Mouse (Mus musculus) right cerebral cortex, adult 2 months (tissue): ENCODE data around the gene Pla2g12b.
"Not testable (repeated sequence)": the region's sequence is repeated elsewhere in the genome, so short reads cannot be mapped to it uniquely, and the experiment has no call there.

Experiments
- DNase-seq, 2 experiments: peaks; one replicate each; pipeline ENCODE4 v3.0.0; 2021 to 2022; ENCODE audit warnings: low spot score in 2 of 2

Gene Pla2g12b

DNA sequence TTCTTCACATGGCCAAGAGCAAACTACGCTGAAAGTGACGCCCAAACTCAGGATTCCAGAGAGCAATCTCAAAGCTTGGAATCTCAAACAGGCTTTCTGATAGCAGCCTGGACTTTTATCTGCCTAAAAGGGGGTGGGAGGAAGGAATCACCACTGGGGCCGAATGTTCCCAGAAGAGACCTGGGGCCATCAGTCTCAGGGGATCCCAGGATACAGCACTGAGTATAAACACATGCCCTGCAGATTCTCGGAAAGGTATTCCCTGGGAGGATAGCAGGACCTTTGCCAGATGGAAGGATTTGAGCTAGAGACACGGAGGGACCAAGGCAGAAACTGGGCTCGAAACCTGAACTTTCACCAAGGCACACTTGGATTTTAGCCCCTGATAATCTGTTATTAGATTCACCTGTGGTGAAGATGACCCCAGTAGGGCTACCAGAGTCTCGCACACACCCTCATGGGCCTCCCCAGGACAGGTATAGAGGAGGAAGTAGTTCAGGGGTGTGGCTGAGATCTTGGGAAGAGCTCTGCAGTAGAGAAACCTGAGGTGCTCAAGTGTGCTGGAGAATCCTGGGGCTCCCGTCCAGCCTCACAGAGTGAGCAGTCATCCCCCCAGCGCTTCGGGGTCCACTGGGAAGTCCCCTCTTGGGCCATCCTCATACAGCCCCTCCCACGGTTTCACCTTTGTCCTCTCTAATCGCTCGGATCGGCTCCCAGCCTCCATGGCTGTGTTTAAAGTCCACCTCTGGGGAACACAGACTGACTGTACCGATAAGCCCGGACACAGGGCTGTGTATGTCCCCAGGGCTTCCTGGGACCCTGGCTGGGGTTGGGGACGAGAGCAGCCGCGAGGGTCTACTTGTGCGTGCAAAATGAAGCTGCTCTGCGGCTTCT, at the start of gene Pla2g12b:
TSS of gene Pla2g12b (plus strand) at position 762 of the 894 bp plus-strand sequence.
- no peak for DNase-seq

DNA sequence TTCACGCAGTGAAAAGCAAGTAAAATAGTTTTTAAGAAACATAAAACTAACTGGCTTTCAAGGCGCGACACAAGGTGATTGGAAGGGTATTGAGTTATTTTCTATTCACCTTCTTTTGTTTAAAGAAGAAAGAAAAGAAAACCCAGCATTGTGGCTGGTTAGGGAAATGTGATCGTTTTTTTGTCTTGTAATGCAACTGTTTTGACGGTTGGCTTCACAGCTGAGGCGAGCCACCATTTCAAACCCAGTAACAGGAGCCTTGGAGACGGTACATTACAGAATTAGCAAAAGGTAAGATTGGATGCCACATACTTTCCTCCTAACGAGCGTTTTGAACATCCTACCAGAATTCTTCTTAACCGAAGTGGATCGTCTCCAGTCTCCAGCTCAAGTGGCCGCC, 49.3 kb upstream of the Pla2g12b start:
- no peak for DNase-seq

DNA sequence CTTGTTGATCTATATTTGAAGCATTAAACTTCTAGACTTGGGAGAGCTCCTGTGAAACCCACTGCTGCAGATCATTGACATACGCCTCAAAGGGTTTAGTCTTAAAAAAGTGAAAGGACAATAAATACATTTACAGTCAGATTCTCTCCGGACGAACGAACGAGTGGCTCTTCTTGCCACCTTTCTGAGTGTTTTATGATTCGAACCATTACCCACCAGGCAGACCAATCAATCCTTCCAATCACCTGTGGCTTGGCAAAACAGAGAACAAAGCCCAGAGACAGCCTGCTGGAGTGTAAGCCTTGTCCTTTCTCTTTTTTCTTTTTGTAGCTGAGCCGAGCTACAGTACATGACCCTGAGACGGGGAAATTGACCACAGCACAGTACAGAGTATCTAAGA, 48.4 kb upstream of the Pla2g12b start:
- no peak for DNase-seq

DNA sequence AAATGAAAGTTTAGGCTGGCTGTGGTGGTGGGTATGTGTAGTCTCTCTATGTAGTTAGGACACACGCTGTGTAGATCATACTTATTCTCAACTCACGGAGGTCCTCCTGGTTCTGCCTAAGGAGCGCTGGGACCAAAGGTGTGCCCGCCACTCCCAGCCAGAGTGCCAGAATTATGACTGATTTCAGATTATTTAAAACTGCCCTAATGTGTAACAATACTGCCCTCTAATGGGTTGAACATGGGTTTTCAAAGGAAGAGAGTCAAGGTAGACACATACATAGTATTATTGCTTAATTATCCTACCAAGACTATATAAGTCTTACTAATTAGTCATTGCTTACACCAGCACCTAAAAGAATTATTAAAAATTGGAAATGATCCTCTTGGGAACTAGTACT, 44.7 kb upstream of the Pla2g12b start:
- DNase-seq: no peak

DNA sequence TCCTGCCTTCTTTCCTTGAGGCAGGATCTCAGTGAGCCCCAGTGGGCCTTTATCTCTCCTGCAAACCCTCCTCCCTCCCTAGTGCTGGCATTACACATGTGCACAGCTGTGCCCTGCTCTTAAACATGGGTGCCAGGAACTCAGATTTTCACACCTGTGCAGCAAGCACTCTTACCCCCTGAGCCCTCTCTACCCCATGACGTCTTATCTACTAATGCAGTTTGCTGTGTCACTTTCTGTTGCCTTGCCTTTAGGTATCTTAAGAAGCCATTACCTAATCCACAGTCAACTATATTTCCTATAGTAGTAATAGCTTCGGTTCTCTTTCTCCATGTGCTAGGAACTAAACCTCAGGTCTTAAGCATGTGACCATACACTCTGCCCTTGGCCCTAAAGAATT, 40.3 kb upstream of the Pla2g12b start:
- DNase-seq: no peak

DNA sequence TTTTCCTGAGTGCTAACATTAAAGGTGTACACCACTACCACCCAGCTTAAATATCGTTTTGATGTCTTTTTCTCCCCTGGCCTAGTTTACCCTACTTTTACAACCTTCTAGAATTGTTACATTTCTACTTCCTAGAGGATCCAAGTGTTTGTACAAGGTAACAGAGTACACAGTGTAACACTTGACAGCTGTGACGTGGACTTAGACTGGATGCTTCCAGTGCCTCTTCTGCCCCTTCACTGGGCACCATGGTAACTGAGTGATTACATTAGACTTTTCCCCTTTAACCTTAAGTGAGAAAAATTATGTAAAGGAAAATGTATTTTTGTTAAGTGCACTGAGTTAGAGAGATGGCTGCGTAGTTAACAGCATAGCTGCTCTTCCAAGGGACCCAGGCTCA, 38.9 kb upstream of the Pla2g12b start:
- DNase-seq: no peak

DNA sequence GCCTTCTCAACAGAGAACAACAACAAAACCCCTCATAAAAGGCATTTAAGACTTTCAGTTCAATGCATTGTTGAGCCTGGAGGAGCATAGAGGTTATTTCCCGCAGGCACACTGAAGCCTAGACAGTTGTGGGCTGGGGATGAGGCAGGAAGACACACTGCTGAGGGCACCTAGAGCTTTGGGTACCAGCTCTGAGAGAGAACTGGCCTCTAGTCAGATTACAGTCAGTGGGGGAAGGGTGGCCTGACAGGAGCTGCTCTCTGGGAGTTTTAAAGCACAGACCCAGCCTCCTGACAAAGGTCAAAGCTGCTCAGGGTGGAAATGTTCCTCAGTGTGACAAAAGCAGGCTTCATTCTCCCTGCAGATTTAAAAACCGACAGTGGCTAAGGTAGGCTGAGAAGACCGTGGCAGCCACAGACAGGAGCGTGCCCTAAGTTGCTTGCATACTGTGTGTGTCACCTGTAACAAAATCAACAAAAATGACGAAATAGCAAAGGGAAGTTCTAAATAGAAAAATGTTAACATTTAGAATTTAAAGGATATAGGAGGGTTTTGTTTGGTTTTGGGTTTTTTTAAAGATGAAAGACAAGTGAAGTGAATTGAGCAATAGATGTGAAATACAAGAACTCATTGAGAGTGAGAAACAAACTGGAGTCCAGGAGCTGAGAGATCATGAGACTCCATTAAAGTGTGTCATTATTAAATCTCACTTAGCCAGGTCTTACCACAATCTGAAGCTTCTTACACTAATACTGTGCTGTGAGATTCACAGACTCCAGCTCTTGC, 37.5 kb upstream of the Pla2g12b start:
- DNase-seq: no peak

DNA sequence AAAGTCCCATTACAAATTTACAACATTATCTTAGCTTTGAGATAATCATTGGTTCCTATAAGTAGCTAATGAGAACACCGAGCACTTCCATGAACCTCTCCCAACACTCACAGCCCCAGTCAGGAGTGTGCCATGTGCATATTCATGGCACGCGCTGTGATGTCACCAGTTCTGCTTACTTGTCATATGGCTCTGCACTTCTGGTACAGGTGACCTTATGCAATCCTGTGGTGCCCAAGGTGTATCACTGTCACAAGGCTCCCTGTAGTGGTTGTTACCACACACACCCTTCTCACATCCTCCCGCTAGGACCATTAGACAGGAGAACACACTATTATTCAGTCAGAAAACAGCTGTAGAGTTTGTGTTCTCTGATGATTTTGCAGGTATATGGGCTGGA, 36.7 kb upstream of the Pla2g12b start:
- no peak for DNase-seq

DNA sequence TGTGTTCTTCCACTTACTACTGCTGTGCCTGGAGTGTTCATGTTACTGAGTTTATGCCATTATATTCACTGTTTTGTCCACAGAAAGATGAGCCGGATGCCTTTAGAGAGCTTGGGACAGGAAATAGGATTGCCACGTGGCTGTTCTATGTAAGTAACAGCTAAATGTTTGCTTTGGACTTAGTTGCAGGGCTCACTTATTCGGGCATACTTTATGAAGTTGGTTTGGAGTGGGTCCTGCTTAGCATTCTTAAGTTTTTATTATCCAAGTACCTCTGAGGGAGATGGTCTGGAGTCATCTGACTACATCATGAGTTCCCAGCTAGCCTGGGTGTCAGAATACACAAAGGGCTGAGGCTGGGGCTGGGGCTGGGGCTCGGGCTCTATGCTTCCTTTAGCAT, 36.3 kb upstream of the Pla2g12b start:
- DNase-seq: no peak

DNA sequence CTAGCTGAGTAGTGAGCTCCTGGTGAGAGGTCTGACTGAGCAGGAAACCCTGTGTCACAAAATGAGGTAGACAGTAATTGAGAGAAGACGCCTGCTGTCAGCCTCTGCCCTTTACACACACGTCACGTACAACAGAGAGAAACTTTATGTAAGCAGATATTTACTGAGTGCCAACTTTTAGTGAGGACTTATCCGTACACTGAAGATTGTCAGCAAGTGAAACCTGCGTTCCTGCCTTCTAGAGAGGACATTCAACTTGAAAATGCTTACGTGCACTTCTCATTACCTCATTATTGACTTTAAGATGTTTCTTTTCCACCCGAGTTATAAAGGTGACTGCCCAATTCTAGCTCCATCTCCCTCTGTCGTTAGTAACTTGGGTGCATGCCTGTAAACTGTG, 34.7 kb upstream of the Pla2g12b start:
- no peak for DNase-seq

DNA sequence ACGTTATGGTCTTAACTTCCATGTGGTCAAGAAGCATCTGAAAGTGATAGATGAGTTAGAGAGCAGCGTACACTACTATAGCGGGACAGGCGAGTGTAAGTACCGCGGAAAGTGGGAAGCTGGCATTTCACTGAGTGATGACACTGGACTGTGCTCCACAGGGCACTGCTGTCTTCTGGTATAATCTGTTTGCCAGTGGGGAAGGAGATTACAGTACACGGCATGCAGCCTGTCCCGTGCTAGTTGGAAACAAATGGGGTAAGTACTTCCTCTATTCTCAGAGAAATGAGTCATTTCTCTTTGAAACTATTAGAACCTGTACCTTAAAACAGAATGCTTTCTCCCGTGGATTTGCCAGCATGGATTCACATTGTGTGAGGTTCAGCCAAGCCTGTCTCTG, 34.0 kb upstream of the Pla2g12b start:
- DNase-seq: no peak

DNA sequence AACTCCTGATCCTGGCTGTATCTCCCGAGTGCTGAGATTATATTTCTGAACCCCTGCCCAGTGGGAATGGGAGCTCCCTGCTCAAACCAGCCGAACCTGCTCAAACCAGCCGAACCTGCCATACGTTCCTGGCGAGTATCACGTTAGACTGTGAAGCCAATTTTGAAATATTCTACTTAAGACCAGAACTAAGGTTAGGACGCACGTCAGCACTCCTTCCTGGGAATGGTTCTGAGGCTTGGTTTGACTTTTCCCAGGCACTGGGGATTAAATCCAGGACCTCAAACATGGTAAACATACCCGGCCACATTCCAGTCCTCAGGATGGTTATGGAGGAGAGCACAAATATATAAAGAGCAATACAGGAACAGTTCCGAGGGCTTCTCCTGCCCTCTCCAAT, 25.6 kb upstream of the Pla2g12b start:
- no peak for DNase-seq

DNA sequence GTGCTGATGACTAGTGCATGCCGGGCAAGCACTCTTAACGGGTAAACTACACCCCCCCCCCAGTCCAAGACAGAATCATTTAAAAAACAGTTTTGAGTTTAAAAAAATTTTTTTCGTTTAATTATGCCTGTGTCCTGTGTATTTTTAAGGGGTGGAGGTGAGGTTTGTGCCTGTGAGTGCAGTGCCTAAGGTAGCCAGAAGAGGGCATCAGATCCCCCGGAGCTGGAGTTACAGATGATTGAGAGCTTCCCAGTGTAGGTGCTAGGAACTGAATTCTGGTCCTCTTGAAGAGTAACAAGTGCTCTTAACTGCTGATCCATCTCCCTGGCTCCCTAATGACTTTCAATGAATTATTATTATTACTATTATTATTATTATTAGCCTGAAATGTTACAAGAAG, 24.7 kb upstream of the Pla2g12b start:
- DNase-seq: no peak

DNA sequence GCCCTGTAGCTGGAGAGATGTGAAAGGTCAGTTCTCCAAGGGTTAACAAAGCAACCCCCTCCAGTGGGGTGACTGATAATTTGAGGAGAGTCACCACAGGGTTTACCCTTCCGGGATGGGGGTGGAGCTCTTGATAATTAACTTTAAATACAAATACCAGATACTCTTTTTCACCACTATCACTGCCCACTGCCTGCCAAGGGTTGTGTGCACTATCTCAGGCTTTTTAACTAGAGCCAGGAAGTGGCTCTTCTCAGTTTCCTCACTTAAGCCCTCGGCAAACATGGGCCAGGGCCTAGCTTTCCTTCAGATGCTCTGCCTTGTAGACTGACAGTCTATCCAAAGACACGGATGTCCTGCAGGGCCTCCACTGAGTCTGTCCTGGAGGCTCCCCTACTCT, 23.5 kb upstream of the Pla2g12b start:
- no peak for DNase-seq

DNA sequence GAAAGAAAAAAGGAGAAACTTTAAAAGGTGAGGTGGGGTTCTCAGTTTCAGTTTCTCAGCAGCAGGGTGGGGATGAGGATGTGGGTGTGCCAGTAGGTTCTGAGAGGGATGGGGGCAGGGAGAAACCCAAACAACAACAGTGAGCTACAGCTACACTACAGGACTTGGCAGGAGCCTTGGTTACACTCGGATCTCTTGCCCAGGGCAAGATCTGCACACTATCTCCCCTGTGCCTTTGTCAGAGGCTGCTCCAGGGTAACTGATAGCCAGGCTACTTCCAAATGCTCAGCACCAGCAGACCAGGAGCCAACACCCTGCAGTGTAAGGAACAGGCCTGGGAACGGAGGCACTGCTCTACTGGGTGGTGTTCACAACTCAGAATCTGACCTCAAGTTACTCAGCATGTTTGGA, 23.0 kb upstream of the Pla2g12b start:
- DNase-seq: no peak

DNA sequence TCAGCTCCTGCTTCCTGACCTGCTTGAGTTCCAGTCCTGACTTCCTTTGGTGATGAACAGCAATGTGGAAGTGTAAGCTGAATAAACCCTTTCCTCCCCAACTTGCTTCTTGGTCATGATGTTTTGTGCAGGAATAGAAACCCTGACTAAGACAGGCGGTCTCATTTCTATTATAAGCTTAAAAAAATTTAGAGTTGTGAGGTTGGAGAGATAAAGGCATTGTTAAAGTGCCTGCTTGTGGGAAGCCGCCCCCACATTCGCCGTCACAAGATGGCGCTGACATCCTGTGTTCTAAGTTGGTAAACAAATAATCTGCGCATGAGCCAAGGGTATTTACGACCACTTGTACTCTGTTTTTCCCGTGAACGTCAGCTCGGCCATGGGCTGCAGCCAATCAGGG, 21.9 kb upstream of the Pla2g12b start:
- not testable (repeated sequence) for DNase-seq

DNA sequence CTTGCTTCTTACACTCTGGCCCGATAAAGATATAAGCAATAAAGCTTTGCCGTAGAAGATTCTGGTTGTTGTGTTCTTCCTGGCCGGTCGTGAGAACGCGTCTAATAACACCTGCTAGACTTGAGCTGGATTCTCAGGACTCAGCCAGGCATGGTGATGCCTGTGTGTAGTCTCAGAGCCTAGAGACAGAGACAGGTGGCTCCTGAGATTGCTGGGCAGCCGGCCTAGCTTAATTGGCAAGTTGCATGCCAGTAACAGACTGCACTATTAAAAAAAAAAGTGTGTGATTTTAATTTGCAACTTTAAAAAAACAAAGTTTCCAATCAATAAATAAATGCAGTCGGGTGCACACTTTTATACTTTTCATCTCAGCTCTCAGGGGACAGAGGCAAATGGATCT, 16.5 kb upstream of the Pla2g12b start:
- DNase-seq: peak in 1 of 2 experiments; percentile 20

DNA sequence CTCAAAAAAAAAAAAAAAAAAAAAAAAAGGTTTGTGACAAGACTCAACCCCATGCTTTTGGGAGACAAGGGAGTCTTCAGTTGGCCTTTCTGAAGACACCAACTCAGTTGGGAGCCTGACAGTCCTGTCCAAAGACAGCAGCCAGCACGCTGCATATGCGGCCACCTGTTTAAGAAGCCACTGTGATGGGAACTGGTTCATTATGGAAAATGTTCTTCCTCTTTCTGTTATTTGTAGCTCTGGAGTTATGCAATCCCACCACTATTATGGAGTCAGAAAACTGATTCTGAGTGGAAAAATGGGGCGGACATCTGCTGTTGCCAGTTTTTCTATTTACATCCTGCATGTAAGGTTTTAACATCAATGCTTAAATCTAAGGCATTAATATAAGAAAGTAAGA, 13.8 kb upstream of the Pla2g12b start:
- DNase-seq: peak; percentile 9 to 26

DNA sequence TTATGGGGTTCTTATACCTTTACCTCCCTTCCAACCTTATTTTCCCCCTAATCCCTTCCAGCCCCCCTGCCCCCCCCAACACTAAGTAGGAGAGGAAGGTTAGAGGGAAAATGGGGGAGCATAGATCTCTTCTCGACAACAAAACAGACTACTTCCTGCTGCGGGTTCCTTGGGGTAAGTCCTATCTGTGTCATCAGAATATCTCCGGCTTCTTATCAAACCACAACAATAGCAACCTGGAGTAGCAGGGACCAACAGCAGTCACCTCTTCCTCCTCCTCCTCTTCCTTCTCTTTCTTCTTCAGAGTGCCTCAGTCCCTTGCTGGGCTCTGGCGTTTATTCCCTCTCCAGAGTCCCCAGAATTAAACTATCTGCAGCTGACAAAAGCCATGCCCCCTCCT, 11.6 kb upstream of the Pla2g12b start:
- DNase-seq: no peak

DNA sequence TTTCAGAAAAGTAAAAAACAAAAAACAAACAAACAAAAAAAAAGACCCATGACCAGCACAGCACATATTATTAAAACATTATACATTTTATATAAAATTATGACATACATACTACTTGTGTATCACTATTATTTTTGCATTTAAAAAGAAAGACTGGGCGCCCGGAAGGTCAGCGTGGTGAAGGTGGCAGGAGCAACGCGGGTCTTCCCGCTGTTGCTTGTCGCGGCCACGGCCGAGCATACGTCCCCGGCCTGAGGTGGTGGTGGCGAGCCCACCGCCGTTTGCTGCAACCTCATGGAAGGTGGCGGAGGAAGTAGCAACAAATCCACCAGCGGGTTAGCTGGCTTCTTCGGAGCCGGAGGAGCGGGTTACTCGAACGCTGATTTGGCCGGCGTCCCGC, 8.0 kb upstream of the Pla2g12b start, which contains the start of gene Gm10273:
TSS of gene Gm10273 (plus strand) at position 172 of the 400 bp plus-strand sequence.
- not testable (repeated sequence) for DNase-seq

DNA sequence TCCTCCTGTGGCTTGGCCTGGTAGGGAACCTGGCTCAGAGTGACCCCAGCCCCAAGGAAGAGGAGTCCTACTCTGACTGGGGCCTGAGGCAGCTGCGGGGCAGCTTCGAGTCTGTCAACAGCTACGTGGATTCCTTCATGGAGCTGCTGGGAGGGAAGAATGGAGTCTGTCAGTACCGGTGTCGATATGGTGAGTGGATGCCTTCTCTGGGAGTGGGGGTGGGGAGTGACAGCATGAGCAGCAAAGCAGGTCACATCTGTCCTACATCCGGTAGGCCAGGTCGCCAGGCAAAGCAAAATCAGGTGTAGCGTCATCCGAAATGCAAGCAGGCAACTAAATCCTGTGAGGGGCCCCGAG, 311 bp downstream of the Pla2g12b start:
- no peak for DNase-seq

DNA sequence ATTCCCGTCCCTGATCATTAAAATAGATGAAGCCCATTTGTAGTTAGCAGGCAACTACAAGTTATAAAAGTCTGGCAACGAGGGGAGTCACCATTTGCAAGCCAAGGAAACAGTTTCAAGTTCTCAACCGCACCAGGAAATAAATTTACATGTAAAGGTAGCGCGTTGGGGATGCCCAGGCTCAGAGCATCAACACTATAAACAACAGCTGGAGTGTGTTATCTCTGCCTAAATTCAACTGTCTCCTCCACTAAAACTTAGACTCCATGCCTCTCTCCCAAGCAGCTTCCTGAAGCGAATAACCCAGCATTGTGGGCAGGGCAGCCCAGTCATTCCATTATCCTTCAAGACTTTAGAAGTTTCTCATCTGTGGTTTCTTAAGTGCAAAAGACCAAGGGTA, 5.0 kb downstream of the Pla2g12b start:
- no peak for DNase-seq

DNA sequence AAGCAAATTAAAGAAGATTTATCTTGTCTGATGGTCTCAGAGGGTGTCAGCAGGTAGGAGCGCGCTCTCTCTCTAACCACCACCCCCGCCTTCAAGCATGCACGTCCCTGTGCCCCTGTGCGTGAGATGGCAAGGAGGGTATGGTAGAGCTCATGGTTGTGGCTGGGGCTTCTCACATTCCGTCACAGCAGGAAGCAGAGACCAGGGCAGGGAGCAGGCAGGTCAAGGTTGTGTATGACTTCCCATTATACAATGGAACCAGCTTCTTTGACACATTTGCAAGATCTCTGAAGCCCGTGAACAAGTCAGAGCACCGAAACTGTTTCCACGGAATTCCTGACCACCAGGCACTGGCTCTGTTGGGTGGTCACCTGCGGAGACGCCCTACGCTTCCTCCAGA, 6.8 kb downstream of the Pla2g12b start:
- DNase-seq: no peak
